Mouse (Mus musculus): ENCODE data around the gene Dnase2b.

Dnase2b gene

GRCm38 (mm10) chr3:146615496-146615895 lies at the start of gene Dnase2b:
Gene Dnase2b, minus strand, starts transcription at chr3:146615596.
- CTCF ChIA-PET: no interaction called here

GRCm38 (mm10) chr3:146661907-146662306 lies 46.5 kb upstream of the Dnase2b start:
- CTCF ChIA-PET: no interaction called here

GRCm38 (mm10) chr3:146661001-146661400 lies 45.6 kb upstream of the Dnase2b start:
- CTCF ChIA-PET: no interaction called here

GRCm38 (mm10) chr3:146659321-146659720 lies 43.9 kb upstream of the Dnase2b start:
- CTCF ChIA-PET: interaction anchor here (0.7 kb wide), 1 partner anchor 286 kb away, joined by 5 read pairs; no protein-coding TSS in a partner anchor

GRCm38 (mm10) chr3:146658061-146658639 lies 42.8 kb upstream of the Dnase2b start:
- CTCF ChIA-PET: no interaction called here

- CTCF ChIA-PET: no interaction called here
These were observed 42.0 kb upstream of the Dnase2b start for GRCm38 (mm10) chr3:146657433-146657832.

GRCm38 (mm10) chr3:146655111-146655577 lies 39.7 kb upstream of the Dnase2b start:
- CTCF ChIA-PET: interaction anchor here (0.6 kb wide), 1 partner anchor 677 kb away, joined by 3 read pairs; no protein-coding TSS in a partner anchor

GRCm38 (mm10) chr3:146653692-146654091 lies 38.3 kb upstream of the Dnase2b start:
- CTCF ChIA-PET: no interaction called here

GRCm38 (mm10) chr3:146652431-146652830 lies 37.0 kb upstream of the Dnase2b start:
- CTCF ChIA-PET: no interaction called here

- CTCF ChIA-PET: no interaction called here
These were observed 35.8 kb upstream of the Dnase2b start, which contains the start of gene 4930503B20Rik for GRCm38 (mm10) chr3:146651217-146651616. Gene 4930503B20Rik, minus strand, starts transcription at chr3:146651317.

- CTCF ChIA-PET: no interaction called here
These were observed 35.3 kb upstream of the Dnase2b start for GRCm38 (mm10) chr3:146650716-146651115.

GRCm38 (mm10) chr3:146649311-146649894 lies 34.0 kb upstream of the Dnase2b start:
- CTCF ChIA-PET: no interaction called here

GRCm38 (mm10) chr3:146641818-146642427 lies 26.5 kb upstream of the Dnase2b start:
- CTCF ChIA-PET: no interaction called here

GRCm38 (mm10) chr3:146632506-146632905 lies 17.1 kb upstream of the Dnase2b start:
- CTCF ChIA-PET: no interaction called here

GRCm38 (mm10) chr3:146628227-146628982 lies 13.0 kb upstream of the Dnase2b start:
- CTCF ChIA-PET: no interaction called here

- CTCF ChIA-PET: no interaction called here
These were observed 10.4 kb upstream of the Dnase2b start for GRCm38 (mm10) chr3:146625766-146626165.

GRCm38 (mm10) chr3:146621966-146622365 lies 6.6 kb upstream of the Dnase2b start:
- CTCF ChIA-PET: no interaction called here

GRCm38 (mm10) chr3:146620555-146621249 lies 5.3 kb upstream of the Dnase2b start:
- CTCF ChIA-PET: no interaction called here

- CTCF ChIA-PET: no interaction called here
These were observed 4.7 kb upstream of the Dnase2b start for GRCm38 (mm10) chr3:146620101-146620500.

GRCm38 (mm10) chr3:146618357-146618756 lies 3.0 kb upstream of the Dnase2b start:
- CTCF ChIA-PET: no interaction called here

- CTCF ChIA-PET: no interaction called here
These were observed 2.5 kb upstream of the Dnase2b start for GRCm38 (mm10) chr3:146617946-146618345.
